Comparison of ENCODE assay signal across 38 mouse cellular contexts in genomic region chr11:53671414-53671813, GRCm38 (mm10). TPM values are rescaled to one million over a fixed set of nuclear protein-coding genes. Genes with fewer than 3 reads are reported as not detected.
"Had no signal": no experiment of that assay in that cellular context is flagged by ENCODE, and none has a peak within 500 bp of the region (broad histone marks: within the 10 kb centered on the region; RNA-seq: fewer than 3 reads in every experiment).

No protein-coding gene starts in this region.

- H3K4me1 ChIP-seq: embryonic facial prominence, embryonic 10.5 days; embryonic facial prominence, embryonic 12.5 days; embryonic facial prominence, embryonic 13.5 days; embryonic facial prominence, embryonic 15.5 days; forebrain, embryonic 10.5 days; forebrain, embryonic 12.5 days; forebrain, embryonic 13.5 days; forebrain, embryonic 15.5 days had no signal

- H3K27me3 ChIP-seq: embryonic facial prominence, embryonic 12.5 days; embryonic facial prominence, embryonic 13.5 days; embryonic facial prominence, embryonic 15.5 days; forebrain, embryonic 12.5 days; forebrain, embryonic 13.5 days; forebrain, embryonic 15.5 days had no signal

- ATAC-seq: forebrain, embryonic 13.5 days; forebrain, embryonic 14.5 days; forebrain, embryonic 15.5 days; forebrain, embryonic 16.5 days; forebrain, postnatal 0 days had no signal

- H3K9ac ChIP-seq: embryonic facial prominence, embryonic 12.5 days; embryonic facial prominence, embryonic 13.5 days; embryonic facial prominence, embryonic 15.5 days; forebrain, embryonic 12.5 days; forebrain, embryonic 13.5 days; forebrain, embryonic 15.5 days; forebrain, postnatal 0 days had no signal

- H3K9me3 ChIP-seq: embryonic facial prominence, embryonic 10.5 days; embryonic facial prominence, embryonic 12.5 days; embryonic facial prominence, embryonic 13.5 days; embryonic facial prominence, embryonic 15.5 days; forebrain, embryonic 10.5 days; forebrain, embryonic 12.5 days; forebrain, embryonic 13.5 days; forebrain, embryonic 15.5 days had no signal

- H3K27ac ChIP-seq: embryonic facial prominence, embryonic 10.5 days; embryonic facial prominence, embryonic 12.5 days; embryonic facial prominence, embryonic 13.5 days; embryonic facial prominence, embryonic 15.5 days; forebrain, embryonic 10.5 days; forebrain, embryonic 12.5 days; forebrain, embryonic 13.5 days; forebrain, embryonic 15.5 days; gastrocnemius, adult 2 months; heart, adult 2 months had no signal

- DNase-seq: cerebellum, adult 9-10 months; cerebellum, adult 9-11 months; cerebellum, postnatal 10 days; cerebellum, postnatal 14 days; cerebellum, postnatal 25 days; cerebellum, postnatal 36 days; embryo, embryonic 11 days; forebrain, postnatal 0 days; gastrocnemius, adult 2 months; gastrocnemius, postnatal 10 days; gastrocnemius, postnatal 14 days; gastrocnemius, postnatal 25 days; gastrocnemius, postnatal 36 days; heart, adult 18-20 months; heart, adult 2 months had no signal

- H3K4me3 ChIP-seq: embryonic facial prominence, embryonic 10.5 days; embryonic facial prominence, embryonic 12.5 days; embryonic facial prominence, embryonic 13.5 days; embryonic facial prominence, embryonic 15.5 days; erythroblast, embryonic 14.5 days; forebrain, embryonic 10.5 days; forebrain, embryonic 12.5 days; forebrain, embryonic 13.5 days; forebrain, embryonic 15.5 days; gastrocnemius, adult 2 months; heart, adult 2 months had no signal

- H3K4me2 ChIP-seq: embryonic facial prominence, embryonic 12.5 days; embryonic facial prominence, embryonic 13.5 days; embryonic facial prominence, embryonic 15.5 days; forebrain, embryonic 12.5 days; forebrain, embryonic 13.5 days; forebrain, embryonic 15.5 days had no signal

RNA-seq across cellular contexts. Expression of gene Il13, which starts 36.9 kb away (rescaled TPM):
- total RNA-seq: common myeloid progenitor, adult 5-6 weeks; forebrain, postnatal 0 days; gastrocnemius, adult 18-20 months; gastrocnemius, adult 2 months; gastrocnemius, adult 8-10 months; gastrocnemius, postnatal 10 days; gastrocnemius, postnatal 14 days; gastrocnemius, postnatal 25 days; gastrocnemius, postnatal 36 days; gastrocnemius, postnatal 4 days; granulocyte monocyte progenitor cell, adult 5-6 weeks; heart, adult 18-20 months; heart, adult 2 months; heart, adult 8-10 months had no signal
- polyA plus RNA-seq: cortical plate, adult 2 months; embryonic facial prominence, embryonic 10.5 days; embryonic facial prominence, embryonic 11.5 days; embryonic facial prominence, embryonic 12.5 days; embryonic facial prominence, embryonic 13.5 days; embryonic facial prominence, embryonic 14.5 days; embryonic facial prominence, embryonic 15.5 days; erythroblast, embryonic 14.5 days; forebrain, embryonic 10.5 days; forebrain, embryonic 11.5 days; forebrain, embryonic 12.5 days; forebrain, embryonic 13.5 days; forebrain, embryonic 14.5 days; forebrain, embryonic 15.5 days; forebrain, embryonic 16.5 days; forebrain, postnatal 0 days; frontal cortex, adult 2 months; heart, adult 2 months had no signal

RNA-seq across cellular contexts. Expression of gene Il5, which starts 49.2 kb away (rescaled TPM):
- total RNA-seq: common myeloid progenitor, adult 5-6 weeks; gastrocnemius, adult 18-20 months; gastrocnemius, adult 2 months; gastrocnemius, adult 8-10 months; gastrocnemius, postnatal 10 days; gastrocnemius, postnatal 14 days; gastrocnemius, postnatal 25 days; gastrocnemius, postnatal 36 days; gastrocnemius, postnatal 4 days; granulocyte monocyte progenitor cell, adult 5-6 weeks; heart, adult 18-20 months; heart, adult 2 months had no signal
- polyA plus RNA-seq: embryonic facial prominence, embryonic 10.5 days; embryonic facial prominence, embryonic 11.5 days; embryonic facial prominence, embryonic 12.5 days; embryonic facial prominence, embryonic 13.5 days; embryonic facial prominence, embryonic 14.5 days; embryonic facial prominence, embryonic 15.5 days; erythroblast, embryonic 14.5 days; forebrain, embryonic 11.5 days; forebrain, embryonic 12.5 days; forebrain, embryonic 13.5 days; forebrain, embryonic 14.5 days; forebrain, embryonic 15.5 days; forebrain, embryonic 16.5 days; gonadal fat pad, adult 2 months had no signal

RNA-seq across cellular contexts. Expression of gene Il4, which starts 52.9 kb away (rescaled TPM):
- total RNA-seq: forebrain, postnatal 0 days; gastrocnemius, adult 18-20 months; gastrocnemius, adult 2 months; gastrocnemius, adult 8-10 months; gastrocnemius, postnatal 10 days; gastrocnemius, postnatal 14 days; gastrocnemius, postnatal 25 days; gastrocnemius, postnatal 36 days; heart, adult 18-20 months; heart, adult 2 months; heart, adult 8-10 months had no signal
- polyA plus RNA-seq: cortical plate, adult 2 months; erythroblast, embryonic 14.5 days; frontal cortex, adult 2 months; gonadal fat pad, adult 2 months had no signal
